Mouse (Mus musculus) hindbrain, embryonic 15.5 days (tissue): ENCODE data around the gene Foxe1. TPM values are rescaled to one million over a fixed set of nuclear protein-coding genes. Genes with fewer than 3 reads are reported as not detected.

Experiments used
- ATAC-seq: fragments of 200-750 bp; cut with Nextera tagmentation; 2 replicates; pipeline ENCODE4 v1.8.0; 2017; ENCODE audit warnings: low read depth, moderate number of reproducible peaks, moderate TSS enrichment; ENCODE audit not compliant: low FRiP score
- H3K27ac ChIP-seq: fragments of 300-500 bp; sonication (generic); replicated peaks from 2 replicates; pipeline ENCODE4 v1.5.1; 2015; ENCODE audit warnings: mild to moderate bottlenecking, inconsistent platforms
- H3K27me3 ChIP-seq: fragments of 300-500 bp; sonication (generic); 2 replicates; pipeline ENCODE4 v1.6.1; 2015; ENCODE audit warnings: control low read depth, inconsistent platforms
- H3K36me3 ChIP-seq: fragments of 300-500 bp; sonication (generic); 2 replicates; pipeline ENCODE4 v1.6.1; 2015; ENCODE audit warnings: control low read depth, inconsistent platforms
- H3K4me1 ChIP-seq: fragments of 300-500 bp; sonication (generic); replicated peaks from 2 replicates; pipeline ENCODE4 v1.6.1; 2015; ENCODE audit warnings: control low read depth, inconsistent platforms
- H3K4me2 ChIP-seq: fragments of 300-500 bp; sonication (generic); 2 replicates; pipeline ENCODE4 v1.6.1; 2015; ENCODE audit warnings: moderate library complexity, mild to moderate bottlenecking, inconsistent platforms
- H3K4me3 ChIP-seq: fragments of 300-500 bp; sonication (generic); 2 replicates; pipeline ENCODE4 v1.5.1; 2015; ENCODE audit warnings: mild to moderate bottlenecking, inconsistent platforms
- H3K9ac ChIP-seq: fragments of 300-500 bp; sonication (generic); 2 replicates; pipeline ENCODE4 v1.6.1; 2015; ENCODE audit warnings: inconsistent platforms
- H3K9me3 ChIP-seq: fragments of 300-500 bp; sonication (generic); 2 replicates; pipeline ENCODE4 v1.6.1; 2016; ENCODE audit warnings: control low read depth, inconsistent platforms
- WGBS: fragments of 180-500 bp; shearing (Covaris S2); methylation state at CpG from one replicate; pipeline ENCODE4 v1.1.7; 2015; 5-methylcytosine and 5-hydroxymethylcytosine counted together
- polyA plus RNA-seq: library from polyadenylated mRNA; unstranded; fragments of >200 nt; fragmentation: Nextera tagmentation; extraction: Ambion mirVana; gene quantifications from 2 replicates; pipeline ENCODE4 v1.2.1, GENCODE M21; 2015

Foxe1 gene
- polyA plus RNA-seq, 1 experiment from 2014 or later, result not detected

DNA sequence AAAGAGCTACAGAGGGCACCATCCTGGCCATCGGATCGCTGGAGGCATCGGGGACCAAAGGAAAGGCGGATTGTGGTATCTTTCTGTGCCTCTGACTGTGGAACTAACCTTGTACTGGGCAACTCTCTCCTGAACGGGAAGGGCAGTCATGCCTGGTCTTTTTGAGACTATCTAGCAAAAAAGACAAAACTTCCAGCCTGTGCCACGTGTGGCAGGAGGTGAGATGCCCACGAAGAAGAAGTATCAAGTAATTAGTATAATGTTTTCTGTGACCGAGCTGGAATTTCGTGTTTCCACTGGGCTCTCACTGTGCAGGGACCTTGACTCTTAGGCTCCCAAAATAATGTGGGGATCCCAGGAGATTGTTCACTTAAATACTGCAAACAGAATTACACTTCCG, 4.4 kb upstream of the Foxe1 start:
- no peak for ATAC-seq
- H3K9ac ChIP-seq, result no peak overlapping the region
- no peaks in the 10 kb centered on the region for H3K9me3 ChIP-seq
- no peaks in the 10 kb centered on the region for H3K36me3 ChIP-seq
- H3K4me2 ChIP-seq, result no peak overlapping the region
- peaks cover 85% of the 10 kb centered on the region for H3K27me3 ChIP-seq
- no peak overlapping the region for H3K27ac ChIP-seq
- no peak overlapping the region for H3K4me3 ChIP-seq
- 13% methylated on average over 10 of the region's 10 CpGs for WGBS
- peaks cover 15% of the 10 kb centered on the region for H3K4me1 ChIP-seq

DNA sequence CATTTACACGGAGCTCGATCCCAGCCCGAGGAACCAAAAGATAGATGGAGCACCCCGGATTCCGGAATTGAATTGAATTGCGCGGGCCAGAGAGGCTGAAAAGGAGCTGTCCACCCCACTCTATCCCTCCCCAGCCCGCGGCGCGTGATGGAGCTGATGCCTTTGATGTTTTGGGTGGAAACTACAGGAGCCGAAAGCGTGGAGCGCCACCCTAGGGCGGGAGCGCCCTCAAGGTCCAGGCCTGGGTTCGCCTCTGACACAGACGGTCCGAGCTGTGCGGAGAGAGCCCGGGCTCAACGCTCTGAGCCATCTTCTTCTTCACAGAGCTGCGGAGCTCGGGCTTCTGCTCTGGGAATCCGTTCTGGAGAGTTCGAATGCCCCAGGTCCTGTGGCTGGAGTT, 3.8 kb upstream of the Foxe1 start:
- no peak overlapping the region for H3K27ac ChIP-seq
- WGBS, result 1% methylated on average over 26 of the region's 26 CpGs
- H3K4me3 ChIP-seq, result no peak overlapping the region
- H3K9ac ChIP-seq, result no peak overlapping the region
- peaks cover 21% of the 10 kb centered on the region for H3K4me1 ChIP-seq
- H3K36me3 ChIP-seq, result no peaks in the 10 kb centered on the region
- no peak overlapping the region for H3K4me2 ChIP-seq
- ATAC-seq, result no peak
- no peaks in the 10 kb centered on the region for H3K9me3 ChIP-seq
- H3K27me3 ChIP-seq, result peaks cover 88% of the 10 kb centered on the region

DNA sequence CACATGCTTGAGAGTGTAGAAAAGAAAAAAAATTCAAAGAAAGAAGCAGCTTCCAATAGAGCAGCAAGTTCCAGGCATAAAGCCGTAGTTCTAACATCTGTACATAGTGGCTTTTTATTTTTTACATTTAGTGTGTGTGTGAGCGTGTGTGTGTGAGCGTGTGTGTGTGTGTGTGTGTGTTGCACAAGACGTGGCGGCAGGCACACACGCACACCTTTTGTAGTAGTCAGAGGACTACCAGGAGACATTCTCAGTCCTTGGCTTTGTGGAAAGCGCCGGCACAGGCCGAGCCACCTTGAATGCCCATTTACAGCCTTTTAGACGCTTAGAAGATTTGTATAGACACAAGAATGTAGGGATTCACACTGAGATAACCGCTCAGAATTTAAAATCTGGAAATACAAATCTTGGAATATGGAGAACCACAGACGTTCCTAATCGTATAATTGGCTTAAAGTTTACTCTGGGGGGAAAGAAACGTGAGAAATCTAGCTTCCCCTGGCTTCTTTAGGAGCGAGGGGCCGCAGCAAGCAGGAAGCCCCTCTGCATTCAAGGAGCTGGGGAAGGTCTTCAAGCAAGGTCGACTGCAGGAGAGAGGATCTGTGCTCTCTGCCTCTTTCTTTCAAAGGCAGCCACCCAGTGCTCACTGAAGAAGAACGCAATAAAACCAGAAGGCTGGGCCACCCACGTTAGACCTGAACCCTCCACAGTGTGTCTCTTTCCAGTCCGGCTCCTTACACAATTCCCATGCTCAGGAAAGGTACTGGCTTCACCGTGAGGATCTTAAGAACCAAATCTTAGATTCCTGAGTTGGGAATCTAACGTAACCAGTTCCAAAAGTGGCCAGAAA, 1.4 kb upstream of the Foxe1 start:
- 6% methylated on average over 22 of the region's 22 CpGs for WGBS
- no peak for ATAC-seq
- H3K36me3 ChIP-seq, result no peaks in the 10 kb centered on the region
- peaks cover 97% of the 10 kb centered on the region for H3K27me3 ChIP-seq
- no peak overlapping the region for H3K27ac ChIP-seq
- H3K4me2 ChIP-seq, result peak overlapping the region; percentile 29; the same call in 1 of the 2 replicates
- H3K4me1 ChIP-seq, result peaks cover 21% of the 10 kb centered on the region
- no peak overlapping the region for H3K4me3 ChIP-seq
- no peaks in the 10 kb centered on the region for H3K9me3 ChIP-seq
- H3K9ac ChIP-seq, result no peak overlapping the region

DNA sequence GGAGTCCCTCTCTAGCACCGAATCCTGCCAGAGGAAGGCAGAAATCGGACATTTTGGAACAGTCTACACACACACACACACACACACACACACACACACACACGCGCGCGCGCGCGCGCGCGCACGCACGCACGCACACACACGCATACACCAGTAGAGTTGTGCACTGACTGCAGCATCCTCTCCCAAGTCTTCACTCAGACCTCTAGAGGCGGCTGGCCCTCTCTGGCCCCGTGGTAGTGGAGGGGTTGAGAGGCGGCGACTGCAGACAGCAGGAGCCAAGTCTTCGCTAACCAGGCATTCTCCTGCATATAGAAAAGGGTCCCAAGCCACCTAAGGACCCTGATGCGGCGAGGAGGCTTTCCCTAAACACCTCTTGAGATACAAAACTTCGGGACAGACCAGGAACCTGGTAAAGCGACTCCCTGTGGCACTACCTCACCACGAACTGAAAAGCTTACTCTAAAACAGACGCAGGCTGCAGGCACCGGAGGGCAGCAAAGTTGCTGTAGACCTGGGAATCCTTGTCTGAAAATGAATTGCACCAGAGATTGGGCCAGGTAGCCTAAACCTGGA, 610 bp upstream of the Foxe1 start:
- no peak; the same call in 1 of the 2 replicates for ATAC-seq
- H3K4me3 ChIP-seq, result peak overlapping the region; percentile 14; the same call in 1 of the 2 replicates
- H3K27ac ChIP-seq, result no peak overlapping the region
- no peak overlapping the region for H3K9ac ChIP-seq
- no peaks in the 10 kb centered on the region for H3K36me3 ChIP-seq
- H3K27me3 ChIP-seq, result peaks cover 97% of the 10 kb centered on the region
- under 1% methylated on average over 28 of the region's 28 CpGs for WGBS
- H3K9me3 ChIP-seq, result no peaks in the 10 kb centered on the region
- peaks cover 21% of the 10 kb centered on the region for H3K4me1 ChIP-seq
- peak overlapping the region; percentile 29 for H3K4me2 ChIP-seq

DNA sequence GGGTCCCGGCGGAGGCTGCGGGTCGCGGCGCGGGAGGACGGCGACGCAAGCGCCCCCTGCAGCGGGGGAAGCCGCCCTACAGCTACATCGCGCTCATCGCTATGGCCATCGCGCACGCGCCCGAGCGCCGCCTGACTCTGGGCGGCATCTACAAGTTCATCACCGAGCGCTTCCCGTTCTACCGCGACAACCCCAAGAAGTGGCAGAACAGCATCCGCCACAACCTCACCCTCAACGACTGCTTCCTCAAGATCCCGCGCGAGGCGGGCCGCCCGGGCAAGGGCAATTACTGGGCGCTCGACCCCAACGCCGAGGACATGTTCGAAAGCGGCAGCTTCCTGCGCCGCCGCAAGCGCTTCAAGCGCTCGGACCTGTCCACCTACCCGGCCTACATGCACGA, 879 bp downstream of the Foxe1 start:
- no peak for ATAC-seq

DNA sequence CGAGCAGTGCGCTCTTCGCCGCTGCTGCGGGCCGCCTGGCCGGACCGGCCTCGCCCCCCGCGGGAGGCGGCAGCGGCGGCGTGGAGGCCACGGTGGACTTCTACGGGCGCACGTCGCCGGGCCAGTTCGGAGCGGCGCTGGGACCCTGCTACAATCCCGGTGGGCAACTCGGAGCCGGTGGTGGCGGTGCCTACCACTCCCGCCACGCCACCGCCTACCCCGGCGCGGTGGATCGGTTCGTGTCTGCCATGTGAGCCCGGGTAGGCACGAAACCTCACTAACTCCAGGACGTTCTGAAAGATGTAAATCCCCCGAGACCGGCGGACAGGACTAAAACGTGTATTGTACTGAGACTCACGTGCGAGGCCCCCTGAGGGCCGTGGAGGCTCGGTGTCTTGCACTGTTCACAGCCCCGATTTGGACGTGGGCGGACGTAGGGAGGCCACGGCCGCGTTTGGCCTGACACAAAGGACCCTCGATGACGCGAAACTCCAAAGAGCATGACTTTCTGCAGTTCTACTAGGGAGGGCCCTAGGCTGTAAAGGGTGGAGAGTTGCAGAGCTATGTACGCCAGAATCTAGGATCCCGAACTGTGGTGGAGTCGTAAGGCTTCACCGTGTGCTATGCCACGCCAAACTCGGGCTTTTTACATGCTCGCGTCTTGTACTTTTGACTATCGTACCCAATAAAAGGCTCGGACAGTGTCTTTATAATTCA, 1.8 kb downstream of the Foxe1 start:
- Histone ChIP-seq H3K9ac (no peak overlapping the region), H3K27me3 (peaks cover 96% of the 10 kb centered on the region), H3K9me3 (no peaks in the 10 kb centered on the region), H3K27ac (no peak overlapping the region), H3K36me3 (no peaks in the 10 kb centered on the region), H3K4me1 (peaks cover 18% of the 10 kb centered on the region), H3K4me3 (peak overlapping the region; percentile 40; the same call in 1 of the 2 replicates), H3K4me2 (peak overlapping the region; percentile 56)
- ATAC-seq, result no peak
- 2% methylated on average over 67 of the region's 67 CpGs for WGBS

More for the DNA sequence above, 879 bp downstream of the Foxe1 start:
- no peak overlapping the region for H3K9ac ChIP-seq
- H3K27me3 ChIP-seq, result peaks cover 95% of the 10 kb centered on the region
- 1% methylated on average over 51 of the region's 51 CpGs for WGBS
- H3K4me3 ChIP-seq, result peak overlapping the region; percentile 40
- H3K36me3 ChIP-seq, result no peaks in the 10 kb centered on the region
- H3K27ac ChIP-seq, result no peak overlapping the region
- no peaks in the 10 kb centered on the region for H3K9me3 ChIP-seq
- peak overlapping the region; percentile 56 for H3K4me2 ChIP-seq
- peaks cover 21% of the 10 kb centered on the region for H3K4me1 ChIP-seq

DNA sequence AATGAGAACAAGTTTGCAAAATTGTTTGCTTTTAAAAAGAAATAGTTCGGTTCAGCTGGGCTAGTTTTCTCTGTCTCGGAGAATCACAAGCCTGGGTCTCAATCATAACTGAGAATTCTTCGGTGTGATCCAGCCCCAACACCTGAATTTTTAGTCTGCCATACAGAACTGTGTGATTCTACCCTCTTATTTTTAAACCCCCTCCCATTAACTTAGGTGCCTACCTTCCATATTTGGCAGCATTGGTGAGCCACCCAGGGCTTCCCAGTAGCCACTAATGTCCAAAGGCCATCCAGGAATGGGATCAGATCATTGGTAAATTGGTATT, 2.3 kb downstream of the Foxe1 start:
- H3K4me2 ChIP-seq, result no peak overlapping the region
- H3K27ac ChIP-seq, result no peak overlapping the region
- peaks cover 96% of the 10 kb centered on the region for H3K27me3 ChIP-seq
- no peak overlapping the region for H3K9ac ChIP-seq
- H3K9me3 ChIP-seq, result no peaks in the 10 kb centered on the region
- no peak overlapping the region for H3K4me3 ChIP-seq
- 16% methylated on average over 3 of the region's 3 CpGs for WGBS
- H3K4me1 ChIP-seq, result peaks cover 18% of the 10 kb centered on the region
- no peaks in the 10 kb centered on the region for H3K36me3 ChIP-seq
- ATAC-seq, result no peak

DNA sequence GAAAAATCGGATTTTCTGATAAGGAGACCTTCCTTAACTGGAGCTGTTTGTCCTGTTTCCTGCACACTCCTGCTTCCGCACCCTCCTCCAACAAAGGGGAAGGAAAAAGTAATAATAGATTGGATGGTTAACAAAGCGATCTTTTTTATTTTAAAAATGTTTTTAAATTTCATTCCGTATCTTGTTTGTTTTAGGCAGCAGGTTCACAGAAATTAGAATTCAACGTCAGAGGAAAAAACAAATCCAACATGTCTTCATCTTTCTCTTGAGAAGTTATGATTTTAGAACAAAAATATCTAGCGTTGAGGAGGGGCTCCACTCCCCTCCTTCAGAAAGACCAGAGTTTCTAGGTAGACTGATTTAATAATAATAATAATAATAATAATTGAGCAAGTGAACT, 2.8 kb downstream of the Foxe1 start:
- 22% methylated on average over 6 of the region's 6 CpGs for WGBS
- no peak for ATAC-seq
- Histone ChIP-seq H3K27ac (no peak overlapping the region), H3K9ac (no peak overlapping the region), H3K9me3 (no peaks in the 10 kb centered on the region), H3K4me3 (no peak overlapping the region), H3K36me3 (no peaks in the 10 kb centered on the region), H3K4me2 (no peak overlapping the region), H3K27me3 (peaks cover 96% of the 10 kb centered on the region), H3K4me1 (peaks cover 18% of the 10 kb centered on the region)

DNA sequence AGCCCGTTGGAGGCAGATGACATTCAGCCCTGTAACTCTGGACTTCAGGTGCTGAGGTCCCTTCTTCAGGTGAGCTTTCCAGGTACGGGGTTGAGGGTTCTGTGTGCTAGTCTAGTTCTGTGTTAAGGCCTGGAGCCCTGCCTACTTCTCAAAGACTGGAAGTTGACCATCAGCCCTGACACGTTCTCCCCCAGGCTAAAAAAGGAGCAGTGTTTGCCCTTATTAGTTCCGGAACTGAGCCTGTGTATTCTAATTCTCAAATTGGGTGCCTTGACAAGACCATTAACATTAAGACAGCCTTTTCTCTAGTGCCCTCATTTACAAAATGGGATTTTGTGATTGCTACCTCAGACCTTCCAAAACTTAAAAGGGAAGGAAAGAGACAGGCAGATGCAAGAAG, 3.7 kb downstream of the Foxe1 start:
- Histone ChIP-seq H3K9me3 (no peaks in the 10 kb centered on the region), H3K27ac (no peak overlapping the region), H3K9ac (no peak overlapping the region), H3K36me3 (no peaks in the 10 kb centered on the region), H3K4me1 (peaks cover 18% of the 10 kb centered on the region), H3K4me3 (no peak overlapping the region), H3K27me3 (peaks cover 96% of the 10 kb centered on the region), H3K4me2 (no peak overlapping the region)
- no peak for ATAC-seq
- WGBS, result 6% methylated on average over 4 of the region's 4 CpGs

DNA sequence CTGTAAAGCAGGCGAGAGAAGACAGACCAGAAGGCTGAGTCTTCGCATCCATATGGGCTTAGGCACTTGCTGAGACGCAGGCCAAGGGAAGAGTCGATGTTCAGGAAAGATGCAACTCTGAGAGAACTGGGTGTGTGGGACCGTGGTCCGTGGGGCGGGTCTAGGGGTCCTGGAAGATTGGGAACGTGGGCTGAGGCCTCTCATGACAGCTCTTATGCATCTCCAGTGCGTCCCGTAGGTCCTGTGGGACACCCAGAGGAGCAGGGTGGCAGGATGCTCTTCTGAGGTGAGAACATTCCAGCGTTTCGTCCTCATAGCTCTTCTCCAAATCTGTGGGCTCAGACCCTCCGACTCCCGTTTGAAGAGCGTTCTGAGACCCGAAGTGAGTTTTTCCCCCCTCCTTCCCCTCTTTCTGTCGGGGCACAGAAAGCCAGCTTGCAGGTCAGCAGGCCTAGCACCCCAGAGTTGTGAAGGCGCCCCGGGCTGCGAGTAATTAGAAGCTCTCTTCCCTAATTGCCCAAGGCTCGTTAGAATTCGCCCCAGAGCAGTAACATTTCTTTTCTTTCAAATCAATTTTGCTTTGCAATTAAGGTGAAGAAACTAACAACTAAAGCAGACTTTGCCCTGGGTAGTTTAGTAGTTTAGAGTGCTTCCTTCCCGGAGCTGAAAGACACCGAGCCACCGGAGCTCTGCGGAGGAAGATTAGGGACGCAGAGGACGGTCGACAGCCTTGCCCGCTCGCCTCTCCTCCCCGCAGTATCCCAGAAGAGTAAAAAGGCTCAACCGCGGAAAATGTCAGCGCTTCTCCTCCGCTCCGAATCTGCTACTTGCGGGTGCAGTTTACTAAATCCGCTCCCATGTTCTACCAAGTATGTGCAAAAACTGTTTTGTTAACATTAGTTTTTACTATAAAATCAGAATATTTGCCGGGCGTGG, 4.4 kb downstream of the Foxe1 start:
- H3K27me3 ChIP-seq, result peaks cover 91% of the 10 kb centered on the region
- WGBS, result 2% methylated on average over 41 of the region's 41 CpGs
- H3K4me2 ChIP-seq, result no peak overlapping the region
- H3K9me3 ChIP-seq, result no peaks in the 10 kb centered on the region
- ATAC-seq, result no peak
- peaks cover 12% of the 10 kb centered on the region for H3K4me1 ChIP-seq
- H3K36me3 ChIP-seq, result no peaks in the 10 kb centered on the region
- H3K27ac ChIP-seq, result no peak overlapping the region
- H3K4me3 ChIP-seq, result no peak overlapping the region
- no peak overlapping the region for H3K9ac ChIP-seq

DNA sequence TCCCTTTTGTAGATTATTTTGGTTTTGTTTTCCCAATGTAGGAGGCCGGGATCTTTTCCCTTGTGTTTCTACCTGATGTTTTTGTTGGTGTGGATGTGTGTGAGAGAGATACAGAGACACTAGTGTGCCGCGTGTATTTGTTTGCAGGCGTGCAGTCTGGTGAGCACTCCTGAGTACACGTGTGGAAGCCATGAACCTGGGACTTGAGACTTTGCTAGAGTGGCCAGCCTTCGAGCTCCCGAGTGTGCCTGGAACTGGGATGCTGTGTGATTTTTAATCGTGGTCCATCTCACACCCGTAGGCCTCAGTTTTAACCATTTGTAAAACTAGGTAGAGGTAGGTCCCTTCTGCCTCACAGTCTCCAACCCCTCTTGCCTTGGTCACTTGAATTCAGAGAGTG, 5.5 kb downstream of the Foxe1 start:
- ATAC-seq, result no peak
- Histone ChIP-seq H3K36me3 (no peaks in the 10 kb centered on the region), H3K4me3 (no peak overlapping the region), H3K9ac (no peak overlapping the region), H3K9me3 (no peaks in the 10 kb centered on the region), H3K27me3 (peaks cover 90% of the 10 kb centered on the region), H3K4me1 (peaks cover 7% of the 10 kb centered on the region), H3K27ac (no peak overlapping the region), H3K4me2 (no peak overlapping the region)
- 24% methylated on average over 9 of the region's 9 CpGs for WGBS
